Mouse (Mus musculus) limb, embryonic 15.5 days (tissue): ENCODE measurements around the gene Sidt1. TPM values are rescaled to one million over a fixed set of nuclear protein-coding genes. Genes with fewer than 3 reads are reported as not detected.

Experiments
- ATAC-seq: fragments of 200-750 bp; cut with Nextera tagmentation; 2 replicates; pipeline ENCODE4 v1.8.0; 2017; ENCODE audit warnings: low read depth, moderate TSS enrichment; ENCODE audit not compliant: insufficient number of reproducible peaks, low FRiP score, low TSS enrichment
- H3K27ac ChIP-seq: fragments of 300-500 bp; sonication (generic); 2 replicates; pipeline ENCODE4 v1.5.1; 2015; ENCODE audit warnings: moderate library complexity, mild to moderate bottlenecking, inconsistent platforms
- H3K27me3 ChIP-seq: fragments of 300-500 bp; sonication (generic); 2 replicates; pipeline ENCODE4 v1.6.1; 2015; ENCODE audit warnings: inconsistent platforms
- H3K36me3 ChIP-seq: fragments of 300-500 bp; sonication (generic); 2 replicates; pipeline ENCODE4 v1.6.1; 2015; ENCODE audit warnings: inconsistent platforms
- H3K4me1 ChIP-seq: fragments of 300-500 bp; sonication (generic); 2 replicates; pipeline ENCODE4 v1.6.1; 2015; ENCODE audit warnings: inconsistent platforms
- H3K4me2 ChIP-seq: fragments of 300-500 bp; sonication (generic); 2 replicates; pipeline ENCODE4 v1.6.1; 2015; ENCODE audit warnings: mild to moderate bottlenecking, inconsistent platforms
- H3K4me3 ChIP-seq: fragments of 300-500 bp; sonication (generic); 2 replicates; pipeline ENCODE4 v1.5.1; 2015; ENCODE audit warnings: mild to moderate bottlenecking, inconsistent platforms
- H3K9ac ChIP-seq: fragments of 300-500 bp; sonication (generic); 2 replicates; pipeline ENCODE4 v1.6.1; 2015; ENCODE audit warnings: inconsistent platforms
- H3K9me3 ChIP-seq: fragments of 300-500 bp; sonication (generic); 2 replicates; pipeline ENCODE4 v1.6.1; 2016; ENCODE audit warnings: inconsistent platforms
- WGBS: fragments of 180-500 bp; shearing (Covaris S2); methylation state at CpG from one replicate; pipeline ENCODE4 v1.1.7; 2015; 5-methylcytosine and 5-hydroxymethylcytosine counted together
- polyA plus RNA-seq: library from polyadenylated mRNA; unstranded; fragments of >200 nt; fragmentation: Nextera tagmentation; extraction: Ambion mirVana; gene quantifications from 2 replicates; pipeline ENCODE4 v1.2.1, GENCODE M21; 2015

Sidt1 gene
- 0.24 and 0.43 TPM in 2 replicates for polyA plus RNA-seq

DNA sequence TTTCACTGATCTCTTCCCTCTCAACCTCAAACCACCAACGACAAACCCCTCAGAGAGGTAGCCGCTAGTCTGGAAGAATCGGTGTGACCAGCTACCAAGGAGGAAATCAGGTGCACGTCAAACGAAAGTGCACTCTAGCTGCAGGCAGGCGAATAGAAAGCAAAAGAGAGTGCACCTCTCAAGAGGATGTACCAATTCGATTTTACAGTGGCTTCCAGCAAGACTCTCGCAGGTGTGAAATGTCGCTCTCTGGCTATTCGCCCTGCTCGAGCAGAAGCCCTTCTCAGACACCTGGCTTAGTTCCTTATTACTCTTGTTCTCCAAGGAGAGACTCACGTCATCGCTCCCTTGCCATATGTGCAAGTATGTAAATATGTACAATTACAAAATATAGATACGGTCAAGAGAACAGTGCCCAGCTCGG is at the start of gene Sidt1:
TSS of gene Sidt1 (minus strand) at position 336 of the 424 bp plus-strand sequence.
- no peak within 1 kb of the TSS for H3K27ac ChIP-seq
- WGBS, result 4% methylated on average over 15 of the region's 15 CpGs

GRCm38 (mm10) chr16:44381578-44381977 is 48.6 kb upstream of the Sidt1 start:
- Histone ChIP-seq H3K9ac (no peak overlapping the region), H3K27me3 (no peaks in the 10 kb centered on the region), H3K4me3 (no peak overlapping the region), H3K9me3 (no peaks in the 10 kb centered on the region), H3K36me3 (peaks cover 16% of the 10 kb centered on the region; the same call in 1 of the 2 replicates), H3K27ac (no peak overlapping the region), H3K4me1 (0 out of 2 replicates have a peak, but pooled peaks cover 9% of the 10 kb centered on the region), H3K4me2 (no peak overlapping the region)
- WGBS, result 34% methylated on average over 5 of the region's 5 CpGs
- no peak for ATAC-seq

More for the DNA sequence above, at the start of gene Sidt1:
- Histone ChIP-seq H3K9ac (peak within 1 kb of the TSS; percentile 56), H3K4me3 (peak within 1 kb of the TSS; percentile 57), H3K4me1 (peaks cover 17% of the 10 kb centered on the region), H3K27me3 (peaks cover 23% of the 10 kb centered on the region; the same call in 1 of the 2 replicates), H3K9me3 (no peaks in the 10 kb centered on the region), H3K36me3 (no peaks in the 10 kb centered on the region), H3K4me2 (peak within 1 kb of the TSS; percentile 100)
- ATAC-seq, result no peak

GRCm38 (mm10) chr16:44380006-44380405 is 47.0 kb upstream of the Sidt1 start:
- no peak overlapping the region for H3K4me3 ChIP-seq
- 0 out of 2 replicates have a peak, but pooled peaks cover 9% of the 10 kb centered on the region for H3K4me1 ChIP-seq
- H3K9me3 ChIP-seq, result no peaks in the 10 kb centered on the region
- no peak overlapping the region for H3K4me2 ChIP-seq
- no peaks in the 10 kb centered on the region for H3K27me3 ChIP-seq
- 48% methylated on average over 4 of the region's 4 CpGs for WGBS
- H3K27ac ChIP-seq, result no peak overlapping the region
- ATAC-seq, result no peak
- H3K36me3 ChIP-seq, result peaks cover 16% of the 10 kb centered on the region; the same call in 1 of the 2 replicates
- H3K9ac ChIP-seq, result no peak overlapping the region

DNA sequence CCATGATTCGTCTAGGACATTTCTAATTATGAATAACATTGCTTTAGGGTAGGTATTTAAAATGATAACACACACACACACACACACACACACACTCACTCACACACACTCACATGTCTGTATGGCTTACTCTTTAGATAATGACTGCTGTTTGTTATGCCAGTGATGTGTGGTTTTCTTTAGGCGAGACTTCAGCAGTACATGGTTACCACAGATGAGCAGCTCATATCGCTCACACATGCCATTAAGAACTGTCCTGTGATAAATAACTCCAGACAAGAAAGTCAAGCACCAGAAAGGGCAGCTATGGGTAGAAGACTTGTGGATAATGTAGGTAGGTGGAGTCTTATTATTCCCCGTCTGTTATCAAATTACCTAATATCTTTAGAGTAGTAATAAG is 42.5 kb upstream of the Sidt1 start:
- no peak for ATAC-seq
- Histone ChIP-seq H3K27ac (no peak overlapping the region), H3K27me3 (no peaks in the 10 kb centered on the region), H3K36me3 (peaks cover 35% of the 10 kb centered on the region), H3K9ac (no peak overlapping the region), H3K4me3 (no peak overlapping the region), H3K9me3 (no peaks in the 10 kb centered on the region), H3K4me2 (no peak overlapping the region), H3K4me1 (0 out of 2 replicates have a peak, but pooled peaks cover 2% of the 10 kb centered on the region)
- 82% methylated on average over 4 of the region's 4 CpGs for WGBS

DNA sequence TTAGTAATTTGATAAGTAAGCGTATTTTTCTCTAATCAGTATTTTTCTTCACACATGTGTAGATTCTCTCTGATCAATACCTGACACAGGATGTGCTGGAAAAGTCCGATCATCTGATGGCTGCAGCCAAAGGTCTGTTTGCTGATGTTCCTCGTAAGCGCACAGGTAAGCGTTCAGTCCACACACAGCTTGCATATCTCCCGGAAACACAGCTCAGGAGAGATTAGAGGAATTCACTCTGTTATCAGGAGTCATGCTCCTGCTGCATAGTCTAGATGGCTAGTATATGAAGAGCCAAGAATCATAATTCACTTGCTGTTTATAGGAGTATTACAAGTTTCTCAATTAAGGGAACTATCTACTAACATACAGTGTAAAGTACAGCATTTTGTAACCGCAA is 32.5 kb upstream of the Sidt1 start:
- H3K9me3 ChIP-seq, result no peaks in the 10 kb centered on the region
- no peak overlapping the region for H3K9ac ChIP-seq
- no peaks in the 10 kb centered on the region for H3K4me1 ChIP-seq
- WGBS, result 94% methylated on average over 7 of the region's 7 CpGs
- no peak overlapping the region for H3K4me2 ChIP-seq
- H3K4me3 ChIP-seq, result no peak overlapping the region
- no peaks in the 10 kb centered on the region for H3K27me3 ChIP-seq
- H3K36me3 ChIP-seq, result peaks cover 19% of the 10 kb centered on the region
- no peak for ATAC-seq
- no peak overlapping the region for H3K27ac ChIP-seq

DNA sequence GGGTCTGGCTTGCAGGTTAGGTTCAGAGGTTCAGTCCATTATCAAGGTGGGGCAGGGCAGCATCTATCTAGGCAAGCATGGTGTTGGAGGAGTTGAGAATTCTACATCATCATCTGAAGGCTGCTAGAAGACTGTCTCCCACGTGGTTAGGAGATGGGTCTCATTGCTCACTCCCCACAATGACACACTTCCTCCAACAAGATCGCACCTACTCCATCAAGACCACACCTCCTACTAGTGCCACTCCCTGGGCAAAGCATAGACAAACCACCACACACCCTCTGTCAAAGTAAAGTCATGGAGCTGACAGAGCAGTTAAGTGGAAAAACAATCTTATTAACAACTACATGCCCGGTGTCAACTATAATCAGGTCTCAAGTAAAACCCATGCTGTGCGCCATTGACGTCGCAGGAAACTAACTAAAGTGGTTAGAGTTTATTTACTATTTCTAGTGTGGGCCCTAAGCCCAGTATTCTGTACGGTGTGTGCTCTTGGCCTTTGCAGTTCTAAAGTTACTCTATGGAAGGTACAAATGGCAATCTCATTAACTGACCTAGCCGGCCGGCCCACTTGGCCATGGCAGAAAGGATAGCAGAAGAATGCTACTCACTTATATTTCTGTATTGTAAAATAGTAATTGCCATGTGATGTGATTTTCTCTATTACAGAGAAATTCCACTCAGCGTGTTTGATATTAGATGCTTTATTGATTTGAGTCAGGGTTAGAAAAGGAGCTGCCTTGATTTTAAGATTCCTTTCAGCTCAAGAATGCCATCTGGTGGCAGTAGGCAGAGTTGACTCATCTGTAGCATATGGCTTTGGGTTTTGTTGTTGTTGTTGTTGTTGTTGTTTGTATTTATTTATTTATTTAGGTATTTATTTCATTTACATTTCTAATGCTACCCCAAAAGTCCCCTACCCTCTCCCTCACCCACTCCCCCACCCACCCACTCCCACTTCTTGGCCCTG is 29.2 kb upstream of the Sidt1 start:
- Histone ChIP-seq H3K36me3 (peaks cover 19% of the 10 kb centered on the region; the same call in 1 of the 2 replicates), H3K4me2 (no peak overlapping the region), H3K9ac (no peak overlapping the region), H3K27me3 (no peaks in the 10 kb centered on the region), H3K4me3 (no peak overlapping the region), H3K4me1 (no peaks in the 10 kb centered on the region), H3K27ac (no peak overlapping the region), H3K9me3 (no peaks in the 10 kb centered on the region)
- no peak for ATAC-seq
- 81% methylated on average over 10 of the region's 10 CpGs for WGBS

- peaks cover 10% of the 10 kb centered on the region; the same call in 1 of the 2 replicates for H3K36me3 ChIP-seq
- no peak overlapping the region for H3K4me3 ChIP-seq
- ATAC-seq, result no peak
- no peaks in the 10 kb centered on the region for H3K4me1 ChIP-seq
- H3K4me2 ChIP-seq, result no peak overlapping the region
- no peaks in the 10 kb centered on the region for H3K9me3 ChIP-seq
- 75% methylated on average over 4 of the region's 4 CpGs for WGBS
- H3K27me3 ChIP-seq, result no peaks in the 10 kb centered on the region
- H3K27ac ChIP-seq, result no peak overlapping the region
- H3K9ac ChIP-seq, result no peak overlapping the region
Observed at GRCm38 (mm10) chr16:44357571-44358268, 24.7 kb upstream of the Sidt1 start.

- Histone ChIP-seq H3K4me3 (no peak overlapping the region), H3K27me3 (no peaks in the 10 kb centered on the region), H3K36me3 (peaks cover 10% of the 10 kb centered on the region; the same call in 1 of the 2 replicates), H3K4me2 (no peak overlapping the region), H3K9ac (no peak overlapping the region), H3K9me3 (no peaks in the 10 kb centered on the region), H3K27ac (no peak overlapping the region), H3K4me1 (no peaks in the 10 kb centered on the region)
- WGBS, result 63% methylated on average over 7 of the region's 7 CpGs
- no peak for ATAC-seq
Observed at GRCm38 (mm10) chr16:44356291-44356690, 23.3 kb upstream of the Sidt1 start.

GRCm38 (mm10) chr16:44349801-44350397 is 16.9 kb upstream of the Sidt1 start:
- Histone ChIP-seq H3K9ac (no peak overlapping the region), H3K9me3 (no peaks in the 10 kb centered on the region), H3K4me3 (no peak overlapping the region), H3K27ac (no peak overlapping the region), H3K36me3 (no peaks in the 10 kb centered on the region), H3K4me2 (no peak overlapping the region), H3K27me3 (no peaks in the 10 kb centered on the region), H3K4me1 (peaks cover 11% of the 10 kb centered on the region)
- 79% methylated on average over 4 of the region's 4 CpGs for WGBS
- ATAC-seq, result no peak

- Histone ChIP-seq H3K27me3 (no peaks in the 10 kb centered on the region), H3K4me3 (peak within 1 kb of the TSS; percentile 92), H3K4me1 (peaks cover 11% of the 10 kb centered on the region), H3K27ac (peak within 1 kb of the TSS; percentile 96), H3K36me3 (no peaks in the 10 kb centered on the region), H3K9me3 (no peaks in the 10 kb centered on the region), H3K4me2 (peak within 1 kb of the TSS; percentile 59), H3K9ac (peak within 1 kb of the TSS; percentile 73)
- peak; percentile 97 for ATAC-seq
- WGBS, result under 1% methylated on average over 67 of the region's 67 CpGs
Observed at GRCm38 (mm10) chr16:44347071-44347901, 14.3 kb upstream of the Sidt1 start, which contains the start of gene Spice1. Gene Spice1, plus strand, starts transcription at chr16:44347121.

- Histone ChIP-seq H3K4me1 (peaks cover 7% of the 10 kb centered on the region), H3K4me2 (no peak overlapping the region), H3K27me3 (peaks cover 16% of the 10 kb centered on the region; the same call in 1 of the 2 replicates), H3K4me3 (no peak overlapping the region), H3K9ac (no peak overlapping the region), H3K36me3 (no peaks in the 10 kb centered on the region), H3K27ac (no peak overlapping the region), H3K9me3 (no peaks in the 10 kb centered on the region)
- no peak for ATAC-seq
Observed at GRCm38 (mm10) chr16:44337541-44337940, 4.5 kb upstream of the Sidt1 start.
